Mouse (Mus musculus) CH12.LX (cell line): ENCODE measurements around the gene Wdr91. TPM values are rescaled to one million over a fixed set of nuclear protein-coding genes. Genes with fewer than 3 reads are reported as not detected.
A peak's percentile ranks its signal among the peaks of the same experiment; 100 is the strongest.

Source experiments
- DNase-seq: peaks from one replicate; pipeline ENCODE4 v3.0.0-alpha.2; 2013; ENCODE audit errors: extremely low read depth
- H3K27ac ChIP-seq: 2 replicates; pipeline ENCODE4 v1.5.1; 2012; ENCODE audit warnings: low read depth, mild to moderate bottlenecking, control low read depth, moderate library complexity; ENCODE audit not compliant: insufficient read depth
- H3K27me3 ChIP-seq: replicated peaks from 2 replicates; pipeline ENCODE3; 2012; ENCODE audit warnings: inconsistent platforms
- H3K36me3 ChIP-seq, 2 experiments: replicated peaks in 1 of 2; 2 replicates each; pipeline versions ENCODE3 to v1.6.1; 2012; ENCODE audit warnings: inconsistent platforms in 1 of 2, low read length in 1 of 2, mild to moderate bottlenecking in 1 of 2, mixed read lengths in 1 of 2, moderate library complexity in 1 of 2; ENCODE audit not compliant: control insufficient read depth in 1 of 2, insufficient read depth in 1 of 2
- H3K4me1 ChIP-seq, 2 experiments: 2 replicates each; pipeline ENCODE4 v1.6.1; 2012; ENCODE audit warnings: inconsistent platforms in 1 of 2, moderate library complexity in 1 of 2; ENCODE audit not compliant: insufficient read depth in 2 of 2, control insufficient read depth in 1 of 2
- H3K4me2 ChIP-seq: 2 replicates; pipeline ENCODE4 v1.6.1; 2012; ENCODE audit warnings: low read depth, mild to moderate bottlenecking, control low read depth; ENCODE audit not compliant: poor library complexity, insufficient read depth, severe bottlenecking
- H3K4me3 ChIP-seq, 3 experiments: fragments of 150-350 bp in 1 of 3; sonication (generic) in 1 of 3; replicated peaks in 1 of 3; 2 replicates each; pipeline versions ENCODE3 to v1.5.1; 2011 to 2012; ENCODE audit warnings: low read depth in 2 of 3, low read length in 2 of 3, mild to moderate bottlenecking in 2 of 3, moderate library complexity in 2 of 3, control low read depth in 1 of 3, improper control_type of control experiment in 1 of 3, inconsistent platforms in 1 of 3, mixed read lengths in 1 of 3; ENCODE audit not compliant: poor library complexity in 1 of 3
- H3K79me2 ChIP-seq: replicated peaks from 2 replicates; pipeline ENCODE4 v1.6.1; 2012; ENCODE audit warnings: mild to moderate bottlenecking, moderate library complexity; ENCODE audit not compliant: control insufficient read depth, poor library complexity, insufficient read depth, severe bottlenecking; ENCODE audit errors: extremely low read depth
- H3K9ac ChIP-seq: 2 replicates; pipeline ENCODE4 v1.6.1; 2012; ENCODE audit warnings: low read depth, mild to moderate bottlenecking, control low read depth, moderate library complexity; ENCODE audit not compliant: insufficient read depth
- H3K9me3 ChIP-seq: replicated peaks from 2 replicates; pipeline ENCODE3; 2012; ENCODE audit warnings: low read length, inconsistent platforms, mixed read lengths
- CHD1 ChIP-seq: IDR thresholded peaks from 2 replicates; pipeline ENCODE4 v1.6.1; 2012; ENCODE audit warnings: low read depth, low read length, improper control_type of control experiment, inconsistent platforms
- IRF4 ChIP-seq: IDR thresholded peaks from 2 replicates; pipeline ENCODE4 v1.6.1; 2014; ENCODE audit warnings: low read depth, mild to moderate bottlenecking, inconsistent platforms, low read length, improper control_type of control experiment
- MAX ChIP-seq: IDR thresholded peaks from 2 replicates; pipeline ENCODE4 v1.6.1; 2011; ENCODE audit warnings: low read length, improper control_type of control experiment
- PAX5 ChIP-seq: IDR thresholded peaks from 2 replicates; pipeline ENCODE4 v1.6.1; 2012; ENCODE audit warnings: low read length, inconsistent platforms, mixed read lengths
- RCOR1 ChIP-seq: conservative IDR thresholded peaks from 2 replicates; pipeline ENCODE4 v1.6.1; 2012; ENCODE audit warnings: low read depth, mild to moderate bottlenecking, inconsistent platforms, low read length, improper control_type of control experiment
- SIN3A ChIP-seq: IDR thresholded peaks from 2 replicates; pipeline ENCODE4 v1.6.1; 2012; ENCODE audit warnings: low read length, improper control_type of control experiment, inconsistent platforms
- USF1 ChIP-seq: IDR thresholded peaks from 2 replicates; pipeline ENCODE4 v1.6.1; 2014; ENCODE audit warnings: low read depth, mild to moderate bottlenecking, inconsistent platforms, low read length, improper control_type of control experiment
- dilution Hi-C: fragments of 300-500 bp; cut with MboI; formaldehyde crosslinking; loops from 2 replicates; pipeline ENCODE4 v1.14.3; 2020; ENCODE audit warnings: low sequenced_read_pairs; ENCODE audit not compliant: extremely low pct_unique_long_range_greater_than_20kb, extremely low pct_ligation_motif_present
- in situ Hi-C: fragments of 300-500 bp; cut with MboI; formaldehyde crosslinking; loops from 3 replicates; pipeline ENCODE4 v1.14.3; 2019; ENCODE audit warnings: low sequenced_read_pairs, low pct_ligation_motif_present, low pct_unique_long_range_greater_than_20kb, mixed read lengths
- polyA plus RNA-seq: library from polyadenylated mRNA; unstranded; fragments of >175 nt; gene quantifications from 2 replicates; pipeline ENCODE4 v1.2.1, GENCODE M21; 2012; ENCODE audit warnings: low read depth; ENCODE audit not compliant: insufficient read length
- total RNA-seq, 2 experiments: library from RNA; depleted of rRNA; stranded (reverse); fragments of 300-350 nt in 1 of 2; fragments of >200 nt in 1 of 2; gene quantifications; 2 replicates each; pipeline ENCODE4 v1.2.3; 2012 to 2014

Wdr91 gene
- total and polyA plus RNA-seq, 3 experiments: 10.6 to 26.5 (median 19.2) TPM

GRCm38 (mm10) chr6:34913341-34914040 is 2.8 kb upstream of the Wdr91 start (continued):
- TF ChIP-seq IRF4 (no peak), MAX (no peak), USF1 (no peak), CHD1 (no peak), PAX5 (no peak)

- DNase-seq: no peak
- Histone ChIP-seq H3K27me3 (no peaks in the 10 kb centered on the region), H3K27ac (no peak overlapping the region), H3K36me3 (peaks cover 27 to 43% of the 10 kb centered on the region in 2 experiments)
- dilution Hi-C loops: no loop called here
- TF ChIP-seq IRF4 (0 out of 2 replicates have a peak, but pooled peaks have one; percentile 19), RCOR1 (no peak), MAX (no peak)
- TF ChIP-seq, all 38 proteins: peak for 1
- Histone ChIP-seq H3K9ac (peak overlapping the region; percentile 46), H3K9me3 (no peaks in the 10 kb centered on the region), H3K4me3 (peak overlapping the region; percentile 64 to 97 (median 82)), H3K4me2 (peak overlapping the region; percentile 79), H3K79me2 (peaks cover 6% of the 10 kb centered on the region), H3K4me1 (peaks cover 0 to 31% of the 10 kb centered on the region in 2 experiments; a peak in 2 of 4 replicates)
- in situ Hi-C loops: no loop called here
These were observed 888 bp downstream of the Wdr91 start for GRCm38 (mm10) chr6:34909631-34910345.

- dilution Hi-C loops (no loop called here), in situ Hi-C loops (no loop called here)
- no peak overlapping the region for H3K4me3 ChIP-seq
- H3K36me3 ChIP-seq: peaks cover 31 to 63% of the 10 kb centered on the region in 2 experiments
- peaks cover 1 to 38% of the 10 kb centered on the region in 2 experiments; a peak in 3 of 4 replicates for H3K4me1 ChIP-seq
- H3K4me2 ChIP-seq: no peak overlapping the region
- H3K9me3 ChIP-seq: no peaks in the 10 kb centered on the region
- H3K79me2 ChIP-seq: peaks cover 6% of the 10 kb centered on the region
- no peak overlapping the region for H3K27ac ChIP-seq
- DNase-seq: no peak
- no peak for TF ChIP-seq SIN3A
- H3K9ac ChIP-seq: no peak overlapping the region
- H3K27me3 ChIP-seq: no peaks in the 10 kb centered on the region
These were observed 2.9 kb downstream of the Wdr91 start for GRCm38 (mm10) chr6:34907696-34908260.
